Mouse (Mus musculus): ENCODE data around the gene Clec11a.

GRCm38 (mm10) chr7:44304775-44305641 is 1.7 kb downstream of the Clec11a start:
- no peak for TF ChIP-seq CTCF (IDR thresholded peaks at IDR 0.05; ENCODE audit: borderline replicate concordance, insufficient read depth, low read depth, low read length)
- peak; percentile 100 for TF ChIP-seq POLR2A (IDR thresholded peaks at IDR 0.05; ENCODE audit: borderline replicate concordance, insufficient read depth, low read length)
